Mouse (Mus musculus) hindbrain, embryonic 16.5 days (tissue): ENCODE measurements around the gene St6galnac4. TPM values are rescaled to one million over a fixed set of nuclear protein-coding genes. Genes with fewer than 3 reads are reported as not detected.
A peak's percentile ranks its signal among the peaks of the same experiment; 100 is the strongest.

Source experiments
- ATAC-seq: fragments of 200-750 bp; cut with Nextera tagmentation; 2 replicates; pipeline ENCODE4 v1.8.0; 2017; ENCODE audit warnings: moderate TSS enrichment, moderate library complexity
- H3K27ac ChIP-seq: fragments of 300-500 bp; sonication (generic); 2 replicates; pipeline ENCODE4 v1.5.1; 2014; ENCODE audit warnings: low read depth, mild to moderate bottlenecking, control low read depth, low read length, moderate library complexity
- H3K27me3 ChIP-seq: fragments of 300-500 bp; sonication (generic); replicated peaks from 2 replicates; pipeline ENCODE4 v1.6.1; 2014; ENCODE audit warnings: low read length; ENCODE audit not compliant: control insufficient read depth, insufficient read depth
- H3K36me3 ChIP-seq: fragments of 300-500 bp; sonication (generic); 2 replicates; pipeline ENCODE4 v1.6.1; 2014; ENCODE audit warnings: mild to moderate bottlenecking, low read length, moderate library complexity, mixed read lengths; ENCODE audit not compliant: control insufficient read depth, insufficient read depth
- H3K4me1 ChIP-seq: fragments of 300-500 bp; sonication (generic); 2 replicates; pipeline ENCODE4 v1.6.1; 2014; ENCODE audit warnings: low read depth, low read length; ENCODE audit not compliant: control insufficient read depth, insufficient read depth
- H3K4me2 ChIP-seq: fragments of 300-500 bp; sonication (generic); 2 replicates; pipeline ENCODE4 v1.6.1; 2014; ENCODE audit warnings: mild to moderate bottlenecking, low read length, control low read depth, moderate library complexity
- H3K4me3 ChIP-seq: fragments of 300-500 bp; sonication (generic); 2 replicates; pipeline ENCODE4 v1.5.1; 2014; ENCODE audit warnings: mild to moderate bottlenecking, low read length, control low read depth, moderate library complexity
- H3K9ac ChIP-seq: fragments of 300-500 bp; sonication (generic); 2 replicates; pipeline ENCODE4 v1.6.1; 2014; ENCODE audit warnings: low read depth, mild to moderate bottlenecking, control low read depth, low read length, moderate library complexity
- H3K9me3 ChIP-seq: fragments of 300-500 bp; sonication (generic); 2 replicates; pipeline ENCODE4 v1.6.1; 2014; ENCODE audit warnings: mild to moderate bottlenecking, low read length, moderate library complexity; ENCODE audit not compliant: control insufficient read depth
- WGBS: fragments of 180-500 bp; shearing (Covaris S2); extraction: QIAGEN DNeasy Blood & Tissue Kit; methylation state at CpG from one replicate; pipeline ENCODE4 v1.1.7; 2014; 5-methylcytosine and 5-hydroxymethylcytosine counted together
- polyA plus RNA-seq: library from polyadenylated mRNA; unstranded; fragments of >200 nt; fragmentation: Nextera tagmentation; extraction: Ambion mirVana; gene quantifications from 2 replicates; pipeline ENCODE4 v1.2.1, GENCODE M21; 2015

The St6galnac4 gene
- polyA plus RNA-seq, 1 experiment from 2014 or later: 54.3 TPM

DNA sequence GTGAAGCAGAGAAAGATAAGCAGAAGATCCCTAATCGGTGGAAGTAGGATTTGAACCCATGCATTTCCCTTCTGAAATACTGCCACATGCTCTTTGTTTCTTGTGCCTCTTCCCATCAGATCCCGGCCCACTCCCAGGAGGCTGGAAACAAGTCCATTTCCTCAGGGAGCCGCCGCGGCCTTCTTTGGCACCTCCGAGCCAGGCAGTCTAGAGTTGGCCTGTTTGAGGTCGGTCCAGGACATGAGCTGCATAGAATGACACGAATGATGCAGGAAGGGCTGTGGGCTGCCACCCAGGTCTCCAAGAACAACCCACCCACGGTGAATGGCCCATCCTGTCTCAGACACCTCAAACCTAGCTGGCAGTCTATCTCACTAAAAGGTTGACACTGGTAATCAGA, 10.4 kb upstream of the St6galnac4 start:
- Histone ChIP-seq H3K27ac (no peak overlapping the region), H3K4me1 (peaks cover 11% of the 10 kb centered on the region), H3K4me3 (no peak overlapping the region), H3K27me3 (peaks cover 6% of the 10 kb centered on the region), H3K36me3 (0 out of 2 replicates have a peak, but pooled peaks cover 3% of the 10 kb centered on the region), H3K9me3 (no peaks in the 10 kb centered on the region), H3K4me2 (peak overlapping the region; percentile 98), H3K9ac (no peak overlapping the region)
- WGBS: 88% methylated on average over 9 of the region's 9 CpGs
- ATAC-seq: no peak

- 38% methylated on average over 23 of the region's 30 CpGs for WGBS
- no peak overlapping the region for H3K4me3 ChIP-seq
- H3K4me2 ChIP-seq: no peak overlapping the region
- H3K9me3 ChIP-seq: no peaks in the 10 kb centered on the region
- no peak overlapping the region for H3K27ac ChIP-seq
- peaks cover 6% of the 10 kb centered on the region for H3K27me3 ChIP-seq
- H3K4me1 ChIP-seq: peaks cover 10% of the 10 kb centered on the region
- no peaks in the 10 kb centered on the region for H3K36me3 ChIP-seq
- no peak overlapping the region for H3K9ac ChIP-seq
- no peak for ATAC-seq
Observed at GRCm38 (mm10) chr2:32578146-32579046, 8.5 kb upstream of the St6galnac4 start.

- H3K9me3 ChIP-seq: no peaks in the 10 kb centered on the region
- H3K4me2 ChIP-seq: peak overlapping the region; percentile 46
- H3K27me3 ChIP-seq: peaks cover 6% of the 10 kb centered on the region
- no peak overlapping the region for H3K9ac ChIP-seq
- peaks cover 9% of the 10 kb centered on the region for H3K4me1 ChIP-seq
- peak; percentile 69 for ATAC-seq
- no peaks in the 10 kb centered on the region for H3K36me3 ChIP-seq
- H3K27ac ChIP-seq: 0 out of 2 replicates have a peak overlapping the region, but pooled peaks have one; percentile 10
- WGBS: 32% methylated on average over 19 of the region's 19 CpGs
- peak overlapping the region; percentile 24 for H3K4me3 ChIP-seq
Observed at GRCm38 (mm10) chr2:32581450-32582095, 5.3 kb upstream of the St6galnac4 start.

DNA sequence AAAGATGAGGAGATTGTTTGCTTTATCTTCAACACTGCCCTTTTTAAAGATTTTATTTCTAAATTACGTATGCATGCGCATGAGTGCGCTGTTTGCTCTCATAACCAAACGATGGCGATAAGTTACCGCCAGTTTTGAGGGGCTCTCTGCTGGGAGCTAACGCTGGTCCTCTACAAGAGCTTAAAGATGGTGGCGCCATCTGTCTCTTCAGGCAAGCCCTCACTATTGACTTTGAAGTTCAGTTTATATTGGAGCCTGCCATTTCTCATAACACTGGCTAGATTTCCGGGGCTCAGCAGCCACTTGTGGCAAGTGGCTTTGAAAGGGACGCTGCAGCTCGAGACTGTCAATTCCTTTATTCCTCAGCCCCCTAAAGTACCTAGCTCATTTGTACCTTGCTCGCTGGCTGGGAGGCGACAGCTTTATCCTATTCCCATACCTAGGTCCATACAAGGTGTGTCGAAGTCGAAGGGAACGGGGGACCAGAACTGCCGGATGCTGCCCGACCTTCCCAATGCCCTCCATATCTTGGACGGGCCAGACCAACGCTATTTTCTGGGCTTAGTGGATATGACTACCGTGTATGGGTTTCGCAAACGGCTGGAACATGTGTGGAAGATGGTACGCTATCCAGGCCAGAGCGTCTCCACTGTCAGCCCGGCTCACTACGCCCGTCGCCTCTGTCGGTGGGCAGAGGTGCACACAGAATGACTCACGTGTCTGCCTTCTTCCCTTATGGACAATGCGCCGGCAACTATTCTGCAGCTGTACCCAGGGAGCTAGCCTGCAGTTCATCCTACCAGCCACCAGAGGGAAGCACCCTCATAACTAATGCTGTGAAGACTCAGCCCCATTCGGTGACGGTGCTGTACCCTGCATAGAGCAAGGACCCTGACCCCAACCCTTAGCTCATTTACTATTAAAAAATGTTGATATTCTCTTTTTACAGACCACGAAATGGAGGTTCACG, 3.8 kb upstream of the St6galnac4 start:
- Histone ChIP-seq H3K4me3 (peak overlapping the region; percentile 35), H3K9ac (peak overlapping the region; percentile 58), H3K36me3 (no peaks in the 10 kb centered on the region), H3K4me1 (peaks cover 18% of the 10 kb centered on the region), H3K4me2 (peak overlapping the region; percentile 67), H3K27ac (peak overlapping the region; percentile 41; the same call in 1 of the 2 replicates), H3K27me3 (peaks cover under 1% of the 10 kb centered on the region; the same call in 1 of the 2 replicates), H3K9me3 (no peaks in the 10 kb centered on the region)
- peak; percentile 73 for ATAC-seq
- WGBS: 14% methylated on average over 37 of the region's 37 CpGs

GRCm38 (mm10) chr2:32585149-32585714, 1.7 kb upstream of the St6galnac4 start:
- no peak overlapping the region for H3K27ac ChIP-seq
- ATAC-seq: no peak
- H3K4me1 ChIP-seq: peaks cover 27% of the 10 kb centered on the region
- H3K4me2 ChIP-seq: no peak overlapping the region
- WGBS: 84% methylated on average over 7 of the region's 7 CpGs
- no peaks in the 10 kb centered on the region for H3K9me3 ChIP-seq
- no peak overlapping the region for H3K4me3 ChIP-seq
- no peak overlapping the region for H3K9ac ChIP-seq
- no peaks in the 10 kb centered on the region for H3K27me3 ChIP-seq
- no peaks in the 10 kb centered on the region for H3K36me3 ChIP-seq

DNA sequence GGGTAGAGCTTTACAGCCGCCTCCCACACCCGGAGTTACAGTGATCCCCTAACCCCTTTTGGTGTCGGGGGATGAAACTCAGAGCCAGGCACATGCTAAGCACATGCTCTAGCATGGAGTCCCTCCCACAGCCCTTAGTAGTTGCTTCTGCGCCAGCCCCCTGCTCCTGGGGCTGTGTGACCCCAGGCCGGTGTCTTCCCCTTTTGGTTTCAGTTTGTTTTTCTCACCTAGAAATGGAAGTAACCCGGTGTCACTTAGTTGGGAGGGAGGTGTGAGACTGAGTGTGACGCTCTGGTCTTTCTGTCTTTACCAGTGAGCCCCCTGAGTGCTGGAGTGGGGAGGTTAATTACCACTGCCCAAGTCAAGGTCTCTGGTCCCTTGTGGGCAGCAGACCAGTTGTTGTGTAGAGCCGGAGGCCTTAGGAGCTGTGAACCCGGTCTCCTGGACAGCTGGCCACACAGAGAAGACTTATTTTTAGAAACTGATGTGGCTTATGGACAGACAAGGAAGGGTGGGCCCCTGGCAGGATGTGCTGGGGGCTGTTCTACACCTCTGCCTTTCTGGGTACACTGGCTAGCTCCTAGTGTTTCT, 931 bp downstream of the St6galnac4 start:
- WGBS: 43% methylated on average over 9 of the region's 9 CpGs
- H3K9ac ChIP-seq: peak overlapping the region; percentile 85
- peak overlapping the region; percentile 71 for H3K4me3 ChIP-seq
- H3K4me2 ChIP-seq: peak overlapping the region; percentile 76
- peaks cover 26% of the 10 kb centered on the region for H3K4me1 ChIP-seq
- no peaks in the 10 kb centered on the region for H3K9me3 ChIP-seq
- no peaks in the 10 kb centered on the region for H3K27me3 ChIP-seq
- H3K36me3 ChIP-seq: no peaks in the 10 kb centered on the region
- no peak for ATAC-seq
- H3K27ac ChIP-seq: no peak overlapping the region

DNA sequence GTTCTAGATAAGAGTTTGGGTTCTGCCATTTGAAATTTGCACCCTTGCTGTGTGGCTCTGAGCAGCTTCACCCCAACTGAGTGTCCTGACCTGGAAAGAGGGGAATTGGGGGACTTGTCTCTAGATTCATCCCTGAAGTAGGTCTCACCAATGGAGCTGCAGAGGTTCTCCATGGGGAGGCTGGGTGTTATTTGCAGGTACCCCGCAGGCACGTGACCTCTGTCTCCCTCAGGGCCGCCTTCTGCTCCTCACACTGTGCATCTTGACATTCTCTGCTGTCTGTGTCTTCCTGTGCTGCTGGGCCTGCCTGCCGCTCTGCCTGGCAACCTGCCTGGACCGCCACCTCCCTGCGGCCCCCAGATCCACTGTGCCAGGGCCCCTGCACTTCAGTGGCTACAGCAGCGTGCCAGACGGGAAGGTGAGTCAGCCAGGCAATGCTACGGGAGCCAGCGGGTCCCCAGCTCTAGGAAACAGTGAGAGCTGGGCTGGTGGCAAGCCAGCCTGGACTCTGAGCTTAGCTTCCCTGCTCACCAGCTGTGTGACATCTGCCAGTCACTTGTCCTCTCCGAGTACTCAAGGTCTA, 2.4 kb downstream of the St6galnac4 start:
- Histone ChIP-seq H3K9ac (0 out of 2 replicates have a peak overlapping the region, but pooled peaks have one; percentile 21), H3K27ac (peak overlapping the region; percentile 9; the same call in 1 of the 2 replicates), H3K4me2 (peak overlapping the region; percentile 21; the same call in 1 of the 2 replicates), H3K4me3 (no peak overlapping the region), H3K36me3 (no peaks in the 10 kb centered on the region), H3K27me3 (no peaks in the 10 kb centered on the region), H3K4me1 (peaks cover 21% of the 10 kb centered on the region), H3K9me3 (no peaks in the 10 kb centered on the region)
- peak; percentile 12; the same call in 1 of the 2 replicates for ATAC-seq
- 54% methylated on average over 11 of the region's 11 CpGs for WGBS

DNA sequence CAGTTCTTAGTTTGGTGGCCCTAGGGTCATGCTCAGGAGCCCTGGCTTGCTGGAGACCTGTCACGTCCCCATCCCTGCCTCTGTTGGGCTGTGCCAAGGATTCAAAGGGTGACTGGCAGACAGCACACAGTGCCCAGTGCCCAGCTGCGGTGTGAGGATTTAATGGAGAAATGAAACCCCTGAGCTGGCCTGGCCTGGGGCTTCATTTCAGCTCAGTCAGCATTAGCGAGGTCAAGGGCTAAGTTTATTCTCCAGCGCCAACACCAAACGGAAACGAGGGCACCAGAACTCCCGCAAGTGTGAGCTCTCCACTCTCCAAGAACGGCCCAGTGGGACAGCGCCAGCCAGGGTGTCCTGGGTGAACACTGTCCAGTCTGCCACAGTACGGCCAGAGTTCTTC, 3.3 kb downstream of the St6galnac4 start:
- H3K27me3 ChIP-seq: no peaks in the 10 kb centered on the region
- 72% methylated on average over 10 of the region's 10 CpGs for WGBS
- H3K4me1 ChIP-seq: peaks cover 21% of the 10 kb centered on the region
- no peak overlapping the region; the same call in 1 of the 2 replicates for H3K27ac ChIP-seq
- no peaks in the 10 kb centered on the region for H3K9me3 ChIP-seq
- no peak overlapping the region for H3K9ac ChIP-seq
- H3K4me3 ChIP-seq: no peak overlapping the region
- H3K4me2 ChIP-seq: no peak overlapping the region
- no peak for ATAC-seq
- H3K36me3 ChIP-seq: peaks cover 5% of the 10 kb centered on the region; the same call in 1 of the 2 replicates
